Mouse (Mus musculus) central nervous system, embryonic 18 days (tissue): ENCODE results near the gene BC067074. TPM values are rescaled to one million over a fixed set of nuclear protein-coding genes. Genes with fewer than 3 reads are reported as not detected.

Source experiments
- polyA plus RNA-seq: library from polyadenylated mRNA; depleted of rRNA; stranded (reverse); fragments of >200 nt; gene quantifications from 2 replicates; pipeline ENCODE4 v1.2.3, GENCODE M21; 2012; rRNA removed

BC067074 gene
- 1.3 and 1.7 TPM in 2 replicates for polyA plus RNA-seq

DNA sequence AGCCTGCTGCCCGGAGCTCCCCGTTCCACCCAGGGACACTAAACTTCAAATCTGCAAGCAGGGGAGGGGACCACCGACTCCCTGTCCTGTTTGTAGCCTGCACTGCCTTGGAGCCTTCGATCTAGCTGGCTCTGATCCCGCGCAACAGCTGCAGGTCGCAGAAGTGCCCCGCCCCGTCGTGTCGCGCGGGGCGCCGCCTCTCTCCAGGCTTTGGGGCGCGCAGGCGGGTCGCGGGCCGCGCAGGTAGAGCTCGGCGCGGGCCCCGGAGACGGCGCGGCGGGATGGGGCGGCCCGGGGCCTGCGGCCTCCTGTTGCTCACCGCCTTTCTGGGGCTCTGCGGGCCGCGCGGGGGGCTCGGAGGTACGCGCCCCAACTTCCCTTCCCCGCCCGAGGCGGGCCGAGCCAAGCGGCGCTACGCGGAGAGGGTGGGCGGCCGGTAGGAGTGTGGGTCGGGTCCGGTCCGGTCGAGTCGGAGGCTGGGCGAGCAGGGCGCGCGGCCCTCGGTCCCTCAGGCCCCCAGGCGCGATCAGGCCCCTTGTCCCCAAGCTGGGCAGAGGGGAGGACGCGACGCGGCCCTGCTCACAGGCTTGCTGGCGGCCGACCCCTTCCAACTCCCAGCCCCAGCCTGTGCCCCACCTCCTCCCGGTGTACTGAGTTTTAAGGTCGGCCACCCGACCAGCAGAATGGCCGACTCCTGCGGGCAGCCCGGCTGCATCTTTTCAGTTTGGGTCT, at the start of gene BC067074:
Gene BC067074, plus strand, starts transcription at position 185 of the 732 bp plus-strand sequence.

Other genes starting within 250 kb of the BC067074 start
- 21.2 and 30.2 TPM in 2 replicates for gene Gpx8, start 246.7 kb upstream of the BC067074 start, polyA plus RNA-seq
- gene Gzma, start 192.2 kb upstream of the BC067074 start, polyA plus RNA-seq: 0.07 TPM in 1 of 2 replicates, not detected in the other
- 0.41 and 1.6 TPM in 2 replicates for gene Esm1, start 83.5 kb upstream of the BC067074 start, polyA plus RNA-seq
- 0.09 and 0.12 TPM in 2 replicates for gene Gzmk, start 67.3 kb upstream of the BC067074 start, polyA plus RNA-seq